Mouse (Mus musculus) gastrocnemius, postnatal 36 days (tissue): ENCODE measurements around the gene Hcn3. TPM values are rescaled to one million over a fixed set of nuclear protein-coding genes. Genes with fewer than 3 reads are reported as not detected.

Source experiments
- DNase-seq, 2 experiments: peaks; one replicate each; pipeline ENCODE4 v3.0.0; 2022
- intact Hi-C: fragments of 180-260 bp; cut with DNase I; formaldehyde crosslinking; loops from one replicate; pipeline ENCODE4 v1.15.1; 2025
- long read RNA-seq, 2 experiments: library from polyadenylated mRNA; stranded (forward); transcript quantifications; one replicate each; pipeline ENCODE4 v2.0.0; 2021
- total RNA-seq, 2 experiments: library from RNA; stranded (reverse); gene quantifications; 2 replicates each; pipeline ENCODE4 v1.2.3; 2021

The Hcn3 gene
- total RNA-seq, result under 1 TPM; 0.49 to 0.54 TPM
- long read RNA-seq, experiment 1, result 0 reads
- long read RNA-seq, experiment 2, result 0 reads

DNA sequence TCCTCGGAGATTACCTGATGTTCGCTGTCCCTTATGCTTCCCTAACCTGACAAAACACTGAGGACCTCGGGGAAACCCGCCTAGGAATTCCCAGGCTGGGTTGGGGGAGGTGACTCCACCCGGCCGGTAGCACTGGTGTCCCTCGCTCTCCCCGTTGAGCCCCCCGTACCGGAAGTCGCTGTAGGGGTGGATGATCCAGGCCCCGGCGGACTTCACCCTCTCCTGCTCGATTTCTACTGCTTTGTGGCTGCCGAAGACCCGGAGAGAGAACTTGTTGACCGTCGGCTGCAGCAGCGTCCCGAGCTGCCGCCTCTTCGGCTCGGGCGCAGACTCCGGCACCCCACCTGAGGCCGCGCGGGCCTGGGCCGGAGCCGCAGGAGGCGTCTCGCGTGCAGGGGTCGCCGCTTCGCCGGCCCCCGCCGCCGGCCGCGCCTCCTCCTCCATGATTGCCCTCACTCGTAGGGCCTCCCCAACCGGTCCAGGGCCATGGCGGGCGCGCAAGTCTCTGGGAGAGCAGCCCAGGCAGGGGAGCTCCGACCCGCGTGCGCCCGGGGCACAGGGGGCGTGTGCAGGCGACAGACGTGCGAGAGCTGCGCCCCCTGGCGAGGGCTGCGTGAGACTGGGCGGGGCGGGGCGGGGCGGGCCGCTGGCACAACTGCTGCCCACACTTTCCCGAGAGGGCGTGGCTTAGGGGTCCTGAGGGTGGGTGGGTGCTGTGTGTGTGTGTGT lies at the start of gene Hcn3:
Gene Hcn3 (minus strand): TSS at position 581 of the 729 bp plus-strand sequence.
- intact Hi-C loops, result loop anchor here (5.0 kb wide), 2 partner anchors 42 to 62 kb away; no protein-coding TSS in a partner anchor

DNA sequence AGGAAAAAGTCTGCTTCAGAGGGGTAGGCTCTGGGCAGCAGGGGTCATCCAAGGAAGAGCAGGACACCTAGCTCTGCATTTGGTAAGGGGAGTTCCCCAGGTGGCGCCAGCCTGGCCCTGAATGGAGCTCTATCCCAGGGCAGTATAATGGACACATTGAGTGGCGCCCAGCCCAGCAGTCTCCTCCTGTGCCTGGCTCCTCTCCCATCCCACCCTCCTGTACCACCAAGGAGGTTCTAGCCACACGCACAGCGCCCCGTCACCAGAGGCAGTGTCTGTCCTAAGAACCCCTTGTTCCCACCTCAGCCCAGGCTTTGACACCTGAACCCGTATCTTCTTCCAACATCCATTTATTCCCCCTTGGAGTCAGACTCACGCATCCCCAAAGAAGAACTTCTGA lies 49.7 kb upstream of the Hcn3 start:
- DNase-seq, result no peak
- intact Hi-C loops, result no loop called here

More for the DNA sequence above, at the start of gene Hcn3:
- peak in 1 of 2 experiments; percentile 25 for DNase-seq

- no peak for DNase-seq
- intact Hi-C loops, result no loop called here
Observed at GRCm38 (mm10) chr3:89208736-89209135, 48.7 kb upstream of the Hcn3 start.

DNA sequence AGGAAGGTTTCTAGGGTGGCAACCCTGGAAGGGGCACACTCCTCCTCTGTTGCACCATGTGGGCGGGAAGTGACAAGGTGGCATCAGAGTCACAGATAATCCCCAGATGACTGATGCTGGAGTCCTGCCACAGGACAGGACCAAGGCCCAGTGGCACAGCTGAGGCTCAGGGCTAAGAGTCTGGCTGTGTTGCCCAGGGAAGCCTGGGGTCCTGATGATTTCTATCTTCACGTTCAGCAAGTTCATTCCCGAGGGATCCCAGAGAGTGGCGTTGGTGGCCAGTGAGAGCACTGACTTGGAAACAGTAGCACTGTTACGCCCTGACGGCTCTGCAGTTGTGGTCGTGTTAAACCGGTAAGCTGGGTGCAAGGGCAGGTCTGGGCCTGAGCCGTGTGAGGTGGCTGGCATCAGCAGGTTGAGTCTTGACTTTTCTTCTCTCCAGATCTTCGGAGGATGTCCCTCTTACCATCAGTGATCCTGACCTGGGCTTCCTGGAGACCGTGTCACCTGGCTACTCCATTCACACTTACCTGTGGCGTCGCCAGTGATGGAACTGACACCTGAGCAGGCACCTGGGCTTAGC lies 48.2 kb upstream of the Hcn3 start:
- no peak for DNase-seq
- intact Hi-C loops, result no loop called here

GRCm38 (mm10) chr3:89206695-89207094 lies 46.7 kb upstream of the Hcn3 start:
- no peak for DNase-seq
- intact Hi-C loops, result no loop called here

DNA sequence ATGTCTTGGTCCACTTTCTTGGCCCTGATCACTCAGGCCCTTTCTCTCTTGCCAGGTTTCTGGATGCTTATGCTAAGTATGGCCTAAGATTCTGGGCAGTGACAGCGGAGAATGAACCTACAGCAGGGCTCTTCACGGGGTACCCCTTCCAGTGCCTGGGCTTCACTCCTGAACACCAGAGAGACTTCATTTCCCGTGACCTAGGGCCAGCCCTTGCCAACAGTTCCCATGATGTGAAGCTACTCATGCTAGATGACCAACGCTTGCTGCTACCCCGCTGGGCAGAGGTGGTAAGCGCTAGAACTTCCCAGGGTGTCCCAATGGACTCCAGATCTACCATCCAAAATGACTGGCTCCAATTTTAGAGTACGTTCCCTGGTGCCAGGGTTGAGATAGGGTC lies 46.1 kb upstream of the Hcn3 start:
- no peak for DNase-seq
- intact Hi-C loops, result no loop called here

DNA sequence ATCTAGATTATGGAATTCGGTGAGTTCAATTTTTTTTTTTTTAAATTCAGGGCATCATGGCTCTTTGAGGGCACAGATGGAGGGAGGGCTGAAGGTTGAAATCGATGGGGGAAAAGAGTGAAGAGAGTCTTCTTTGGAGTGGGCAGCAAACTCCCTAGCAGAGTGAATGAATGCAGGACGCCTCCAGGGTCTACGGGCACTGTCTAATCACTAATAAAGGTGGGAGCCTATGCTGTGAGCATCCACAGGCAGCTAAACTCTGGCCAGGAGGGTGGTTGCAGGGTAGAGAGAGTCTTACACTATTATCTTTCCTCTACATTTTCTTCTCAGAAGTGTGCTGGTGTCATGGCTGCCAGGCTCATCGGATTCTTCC lies 43.1 kb upstream of the Hcn3 start:
- no peak for DNase-seq
- intact Hi-C loops, result no loop called here

- intact Hi-C loops, result no loop called here
- peak; percentile 65 to 68 for DNase-seq
Observed at GRCm38 (mm10) chr3:89202253-89203141, 42.5 kb upstream of the Hcn3 start, which contains the start of gene Gba. Gba (plus strand) TSS chr3:89202928.

GRCm38 (mm10) chr3:89199839-89200238 lies 39.8 kb upstream of the Hcn3 start:
- intact Hi-C loops, result loop anchor here (2.0 kb wide), 1 partner anchor 15 kb away; the partner anchor contains the start of gene Thbs3
- DNase-seq, result no peak

DNA sequence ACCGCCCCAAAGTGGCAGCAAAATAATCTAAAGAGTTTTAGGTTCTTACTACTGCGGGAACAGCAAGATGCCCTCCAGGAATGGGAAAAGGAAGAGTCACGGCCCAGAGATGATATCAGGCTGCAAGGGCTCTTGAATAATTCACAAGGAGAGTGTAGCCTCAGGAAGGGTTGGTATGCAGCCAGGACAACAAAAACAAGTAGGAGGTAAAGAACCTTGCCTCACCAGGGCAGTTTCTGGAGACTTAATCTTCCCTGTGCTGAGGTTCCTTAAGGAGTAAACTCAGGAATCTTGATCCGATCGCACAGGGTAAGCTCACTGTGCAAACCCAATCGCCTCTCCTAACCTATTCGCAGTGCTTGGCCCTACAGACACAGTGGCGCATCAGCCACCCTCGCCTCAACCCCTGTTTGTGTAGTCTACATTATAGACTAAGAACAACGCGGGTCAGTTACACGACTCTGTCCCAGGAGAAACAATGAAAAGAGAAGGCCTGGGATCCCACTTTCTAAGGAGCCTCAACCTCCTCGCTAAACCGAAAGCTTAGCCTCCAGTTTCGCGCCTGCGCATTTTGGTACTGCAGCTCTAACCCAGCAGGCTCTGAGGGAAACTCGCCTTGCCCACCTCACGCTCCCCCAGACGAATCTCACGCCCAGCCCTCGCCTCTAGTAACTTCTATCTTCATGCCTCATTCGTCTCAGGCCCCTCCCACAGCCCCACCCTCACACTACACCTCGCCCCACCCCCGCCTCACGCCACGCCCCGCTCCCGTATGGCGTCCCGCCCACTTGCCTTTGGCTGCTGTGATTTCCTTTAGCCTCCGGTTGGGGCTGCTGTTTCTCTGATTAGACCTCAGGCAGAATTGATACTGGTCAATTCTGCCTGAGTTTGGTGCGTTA lies 36.2 kb upstream of the Hcn3 start:
- peak; percentile 76 to 87 for DNase-seq
- intact Hi-C loops, result no loop called here

GRCm38 (mm10) chr3:89193853-89194252 lies 33.9 kb upstream of the Hcn3 start:
- intact Hi-C loops, result no loop called here

DNA sequence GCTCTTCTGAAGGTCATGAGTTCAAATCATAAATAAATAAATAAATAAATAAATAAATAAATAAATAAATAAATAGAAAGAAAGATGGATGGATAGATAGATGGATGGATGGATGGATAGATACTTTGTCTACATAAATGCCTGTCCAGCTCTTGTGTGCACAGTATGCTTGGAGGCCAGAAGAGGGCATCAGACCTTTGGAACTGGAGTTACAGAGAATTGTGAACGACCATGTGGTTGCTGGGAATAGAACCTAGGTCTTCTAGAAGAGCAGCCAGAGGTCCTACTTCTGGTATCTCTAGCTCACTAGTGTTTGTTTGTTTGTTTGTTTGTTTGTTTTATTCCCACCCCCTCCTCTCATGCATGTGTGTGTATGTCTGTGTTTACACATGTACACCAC lies 33.4 kb upstream of the Hcn3 start:
- intact Hi-C loops, result no loop called here
- DNase-seq, result no peak

More at GRCm38 (mm10) chr3:89193853-89194252, 33.9 kb upstream of the Hcn3 start:
- no peak for DNase-seq

DNA sequence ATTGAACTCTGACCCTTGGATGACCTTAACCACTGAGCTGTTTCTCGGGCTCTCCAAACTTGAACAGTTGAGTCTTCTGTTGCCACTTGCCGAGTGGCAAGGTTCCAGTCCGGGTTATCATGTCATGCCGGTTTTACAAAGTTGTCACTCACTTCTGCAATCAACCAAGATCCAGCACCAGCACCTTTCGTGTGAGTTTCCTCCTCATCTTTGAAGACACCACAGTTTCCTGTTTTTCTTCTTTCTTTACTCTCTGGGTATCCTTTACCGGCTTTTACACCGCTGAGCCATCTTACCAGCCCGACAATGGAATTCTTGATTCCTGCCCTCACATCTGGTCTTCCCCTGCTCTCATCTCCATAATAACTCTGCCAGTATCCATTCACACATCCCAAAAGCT lies 30.4 kb upstream of the Hcn3 start:
- DNase-seq, result no peak
- intact Hi-C loops, result no loop called here

- no peak for DNase-seq
- intact Hi-C loops, result no loop called here
Observed at GRCm38 (mm10) chr3:89188478-89188875, 28.5 kb upstream of the Hcn3 start.

GRCm38 (mm10) chr3:89187690-89188477 lies 27.9 kb upstream of the Hcn3 start:
- intact Hi-C loops, result no loop called here

DNA sequence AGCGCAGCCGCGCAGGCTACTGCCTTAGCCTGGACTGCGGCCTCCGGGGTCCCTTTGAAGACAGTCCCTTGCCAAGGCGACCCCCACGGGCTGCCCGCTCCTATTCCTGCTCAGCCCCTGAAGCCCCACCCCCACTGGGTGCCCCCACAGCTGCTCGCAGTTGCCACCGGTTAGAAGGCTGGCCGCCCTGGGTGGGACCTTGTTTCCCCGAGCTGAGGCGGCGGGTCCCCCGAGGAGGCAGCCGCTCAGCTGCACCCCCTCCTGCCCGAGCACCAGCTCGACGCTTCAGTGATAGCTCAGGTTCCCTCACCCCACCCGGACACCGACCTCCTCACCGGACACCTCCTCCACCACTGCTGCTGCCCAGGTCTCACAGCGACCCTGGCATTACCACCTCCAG lies 27.2 kb upstream of the Hcn3 start:
- no peak for DNase-seq
- intact Hi-C loops, result no loop called here

More at GRCm38 (mm10) chr3:89187690-89188477, 27.9 kb upstream of the Hcn3 start:
- no peak for DNase-seq

GRCm38 (mm10) chr3:89183959-89184315 lies 23.9 kb upstream of the Hcn3 start:
- DNase-seq, result no peak
- intact Hi-C loops, result no loop called here

DNA sequence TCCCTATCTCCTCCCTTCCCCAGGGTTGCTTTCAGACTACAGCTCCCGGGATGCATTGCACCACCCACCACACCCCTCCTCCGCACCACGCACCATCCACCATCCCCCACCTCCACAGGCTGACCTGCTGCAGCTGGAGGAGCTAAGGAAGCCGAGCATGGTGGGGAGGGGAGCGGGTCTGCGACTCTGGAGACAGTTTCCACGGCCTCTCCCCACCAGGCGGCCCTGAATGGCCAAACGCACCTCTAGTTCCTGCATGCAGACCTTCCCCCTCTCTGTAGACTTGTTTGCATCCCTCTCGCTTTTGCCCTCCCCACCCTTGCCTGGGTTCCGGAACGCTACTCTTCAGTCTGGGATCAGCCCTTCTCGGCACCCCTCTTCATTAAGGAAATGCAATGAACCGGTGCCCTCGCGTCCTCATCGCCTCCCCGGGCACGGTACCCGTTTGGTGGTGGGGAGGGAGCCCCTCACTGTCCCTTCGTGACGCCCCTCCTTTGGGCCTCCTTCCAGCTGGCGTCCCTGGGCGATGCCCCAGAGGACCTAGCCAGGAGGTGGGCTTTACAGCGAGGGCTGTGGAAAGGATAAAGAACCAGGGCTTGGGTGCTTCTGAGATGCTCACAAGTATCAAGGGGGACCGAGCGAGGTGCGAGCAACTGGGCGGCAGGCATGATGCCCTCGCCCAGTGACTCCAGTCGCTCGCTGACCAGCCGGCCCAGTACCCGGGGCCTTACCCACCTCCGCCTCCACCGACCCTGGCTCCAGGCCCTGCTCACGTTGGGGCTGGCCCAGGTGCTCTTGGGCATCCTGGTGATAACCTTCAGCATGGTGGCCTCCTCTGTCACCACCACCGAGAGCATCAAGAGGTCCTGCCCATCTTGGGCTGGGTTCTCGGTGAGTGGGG lies 23.3 kb upstream of the Hcn3 start, which contains the start of gene Fam189b:
Gene Fam189b (plus strand): TSS at position 86 of the 901 bp plus-strand sequence.
- DNase-seq, result peak; percentile 75 to 80
- intact Hi-C loops, result no loop called here
